Mouse (Mus musculus) embryonic facial prominence, embryonic 15.5 days (tissue): ENCODE measurements at regions not wholly inside any gene's neighbourhood (a gene's known extent, or its start where the extent isn't known, plus 50 kb on each side); places are given as distances from the start of the nearest gene placed in this dataset.
"Not testable (repeated sequence)": the region's sequence is repeated elsewhere in the genome, so short reads cannot be mapped to it uniquely, and the experiment has no call there.

Experiments used
- ATAC-seq: fragments of 200-750 bp; cut with Nextera tagmentation; 2 replicates; pipeline ENCODE4 v1.8.0; 2017; ENCODE audit warnings: low read depth, moderate TSS enrichment; ENCODE audit not compliant: insufficient number of reproducible peaks, low FRiP score, low TSS enrichment
- H3K27ac ChIP-seq: fragments of 300-500 bp; sonication (generic); replicated peaks from 2 replicates; pipeline ENCODE4 v1.5.1; 2015; ENCODE audit warnings: mild to moderate bottlenecking, inconsistent platforms
- H3K27me3 ChIP-seq: fragments of 300-500 bp; sonication (generic); 2 replicates; pipeline ENCODE4 v1.6.1; 2015; ENCODE audit warnings: inconsistent platforms
- H3K36me3 ChIP-seq: fragments of 300-500 bp; sonication (generic); 2 replicates; pipeline ENCODE4 v1.6.1; 2015; ENCODE audit warnings: mild to moderate bottlenecking, inconsistent platforms
- H3K4me1 ChIP-seq: fragments of 300-500 bp; sonication (generic); 2 replicates; pipeline ENCODE4 v1.6.1; 2015; ENCODE audit warnings: inconsistent platforms
- H3K4me2 ChIP-seq: fragments of 300-500 bp; sonication (generic); replicated peaks from 2 replicates; pipeline ENCODE4 v1.6.1; 2015; ENCODE audit warnings: mild to moderate bottlenecking, inconsistent platforms
- H3K4me3 ChIP-seq: fragments of 300-500 bp; sonication (generic); replicated peaks from 2 replicates; pipeline ENCODE4 v1.5.1; 2015; ENCODE audit warnings: mild to moderate bottlenecking, inconsistent platforms
- H3K9ac ChIP-seq: fragments of 300-500 bp; sonication (generic); 2 replicates; pipeline ENCODE4 v1.6.1; 2015; ENCODE audit warnings: inconsistent platforms
- H3K9me3 ChIP-seq: fragments of 300-500 bp; sonication (generic); replicated peaks from 2 replicates; pipeline ENCODE4 v1.6.1; 2016; ENCODE audit warnings: inconsistent platforms
- WGBS: fragments of 180-500 bp; shearing (Covaris S2); methylation state at CpG from one replicate; pipeline ENCODE4 v1.1.7; 2015; 5-methylcytosine and 5-hydroxymethylcytosine counted together

DNA sequence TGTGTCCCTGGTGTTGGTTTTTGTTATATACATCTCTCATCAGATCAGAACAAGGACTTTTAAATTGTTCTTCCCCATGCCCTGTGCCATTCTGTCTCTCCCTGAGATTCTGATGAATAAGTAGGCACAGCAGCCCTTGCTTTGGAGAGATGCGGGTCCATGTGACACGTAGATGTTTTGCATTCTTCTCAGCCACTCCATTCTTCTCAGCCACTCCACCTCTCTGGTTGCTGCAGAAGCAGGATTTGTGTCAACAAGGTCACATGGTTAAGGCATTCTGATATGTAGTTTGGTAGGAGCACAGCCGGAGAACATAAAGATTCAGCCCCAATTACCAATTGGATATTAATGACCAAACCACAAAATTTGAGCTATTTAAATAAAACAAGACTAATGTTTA lies 177.2 kb downstream of the Lyplal1 start:
- no peak overlapping the region for H3K27ac ChIP-seq
- H3K36me3 ChIP-seq: no peaks in the 10 kb centered on the region
- WGBS: 71% methylated on average over 3 of the region's 3 CpGs
- no peak overlapping the region for H3K9ac ChIP-seq
- H3K9me3 ChIP-seq: no peaks in the 10 kb centered on the region
- ATAC-seq: no peak
- no peaks in the 10 kb centered on the region for H3K27me3 ChIP-seq
- H3K4me1 ChIP-seq: no peaks in the 10 kb centered on the region
- H3K4me2 ChIP-seq: no peak overlapping the region
- no peak overlapping the region for H3K4me3 ChIP-seq

DNA sequence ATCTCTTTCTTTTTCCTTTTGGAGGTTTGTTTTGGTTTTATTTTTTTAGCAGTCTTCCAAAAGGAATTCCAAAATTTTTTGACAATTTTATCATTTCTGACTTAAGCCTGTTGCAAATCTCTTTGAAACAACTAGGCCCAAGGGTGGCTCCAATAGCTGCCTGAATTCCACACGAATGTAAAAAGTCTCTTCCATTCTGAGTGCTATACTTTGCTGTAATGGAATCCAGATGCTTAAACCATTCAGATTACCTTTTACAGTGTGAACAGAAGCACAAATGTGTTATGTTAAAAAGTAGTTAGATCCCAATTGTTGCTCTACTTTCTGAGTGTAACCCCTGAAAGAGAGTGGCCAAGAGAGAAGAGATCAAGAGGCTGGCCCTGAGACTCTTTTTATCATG lies 176.6 kb downstream of the Lyplal1 start:
- Histone ChIP-seq H3K27ac (no peak overlapping the region), H3K36me3 (no peaks in the 10 kb centered on the region), H3K4me1 (no peaks in the 10 kb centered on the region), H3K27me3 (no peaks in the 10 kb centered on the region), H3K4me3 (no peak overlapping the region), H3K9ac (no peak overlapping the region), H3K4me2 (no peak overlapping the region), H3K9me3 (no peaks in the 10 kb centered on the region)
- ATAC-seq: no peak
- WGBS: 21% methylated on average over 1 of the region's 1 CpGs

DNA sequence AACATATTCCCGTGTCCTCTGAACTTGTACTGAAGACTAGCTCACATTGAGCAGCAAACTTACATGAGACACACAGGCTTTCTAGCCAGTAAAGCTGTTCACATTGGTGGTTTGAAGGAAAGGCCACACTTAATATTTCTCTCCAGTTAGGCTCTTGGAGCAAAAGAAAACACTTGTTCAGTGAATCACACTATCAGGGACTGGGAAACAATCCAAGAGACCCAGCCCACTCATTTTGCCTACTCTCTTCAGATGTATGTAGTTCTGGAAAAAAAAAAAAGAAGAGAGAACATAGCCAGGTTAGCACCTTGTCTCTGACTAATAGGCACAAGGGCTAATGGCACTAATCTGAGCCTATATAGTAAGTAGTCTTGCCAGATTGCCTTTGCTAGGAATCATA lies 165.9 kb downstream of the Lyplal1 start:
- 76% methylated on average over 1 of the region's 1 CpGs for WGBS
- Histone ChIP-seq H3K27ac (no peak overlapping the region), H3K4me2 (no peak overlapping the region), H3K27me3 (no peaks in the 10 kb centered on the region), H3K4me1 (no peaks in the 10 kb centered on the region), H3K9me3 (no peaks in the 10 kb centered on the region), H3K36me3 (no peaks in the 10 kb centered on the region), H3K9ac (no peak overlapping the region), H3K4me3 (no peak overlapping the region)
- ATAC-seq: no peak

- not testable (repeated sequence) for H3K4me2 ChIP-seq, ATAC-seq, H3K4me3 ChIP-seq, H3K9ac ChIP-seq, H3K36me3 ChIP-seq, H3K9me3 ChIP-seq, H3K27ac ChIP-seq, H3K4me1 ChIP-seq, H3K27me3 ChIP-seq
- 39% methylated on average over 1 of the region's 1 CpGs for WGBS
Observed at GRCm38 (mm10) chr1:185955821-185956220, 161.3 kb downstream of the Lyplal1 start.

GRCm38 (mm10) chr1:185957557-185957956 lies 159.6 kb downstream of the Lyplal1 start:
- Histone ChIP-seq H3K4me1 (no peaks in the 10 kb centered on the region), H3K9ac (no peak overlapping the region), H3K4me2 (no peak overlapping the region), H3K9me3 (no peaks in the 10 kb centered on the region), H3K27ac (no peak overlapping the region), H3K27me3 (no peaks in the 10 kb centered on the region), H3K36me3 (no peaks in the 10 kb centered on the region), H3K4me3 (no peak overlapping the region)
- WGBS: 84% methylated on average over 3 of the region's 3 CpGs
- no peak for ATAC-seq

DNA sequence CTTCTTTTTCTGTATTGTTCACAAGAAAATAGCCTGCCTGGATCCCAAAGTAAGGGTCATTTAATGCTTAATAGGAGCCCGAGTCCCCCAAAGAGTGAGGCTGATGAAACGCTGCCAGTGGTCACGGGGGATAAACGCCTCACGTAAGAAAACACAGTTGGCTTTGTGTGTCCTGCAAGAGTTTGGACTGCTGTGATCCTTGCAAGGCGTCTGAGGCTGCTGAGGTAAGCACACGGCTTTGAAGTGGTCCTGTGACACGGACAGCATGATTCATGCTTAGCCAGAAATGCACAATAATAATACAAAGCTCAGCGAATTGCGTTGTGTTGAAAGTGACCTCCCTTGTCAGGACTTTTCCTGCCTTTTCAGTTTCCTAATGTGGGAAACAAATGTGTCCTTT lies 158.8 kb downstream of the Lyplal1 start:
- Histone ChIP-seq H3K27ac (no peak overlapping the region), H3K4me1 (no peaks in the 10 kb centered on the region), H3K9me3 (no peaks in the 10 kb centered on the region), H3K27me3 (no peaks in the 10 kb centered on the region), H3K4me2 (no peak overlapping the region), H3K36me3 (no peaks in the 10 kb centered on the region), H3K9ac (no peak overlapping the region), H3K4me3 (no peak overlapping the region)
- ATAC-seq: no peak
- WGBS: 49% methylated on average over 10 of the region's 10 CpGs

GRCm38 (mm10) chr1:185962606-185963005 lies 154.5 kb downstream of the Lyplal1 start:
- H3K36me3 ChIP-seq: no peaks in the 10 kb centered on the region
- no peak overlapping the region for H3K4me3 ChIP-seq
- H3K27ac ChIP-seq: no peak overlapping the region
- H3K4me1 ChIP-seq: peaks cover 6% of the 10 kb centered on the region; the same call in 1 of the 2 replicates
- no peak overlapping the region for H3K4me2 ChIP-seq
- H3K9me3 ChIP-seq: no peaks in the 10 kb centered on the region
- no peak for ATAC-seq
- H3K9ac ChIP-seq: no peak overlapping the region
- no peaks in the 10 kb centered on the region for H3K27me3 ChIP-seq
- 48% methylated on average over 3 of the region's 3 CpGs for WGBS

DNA sequence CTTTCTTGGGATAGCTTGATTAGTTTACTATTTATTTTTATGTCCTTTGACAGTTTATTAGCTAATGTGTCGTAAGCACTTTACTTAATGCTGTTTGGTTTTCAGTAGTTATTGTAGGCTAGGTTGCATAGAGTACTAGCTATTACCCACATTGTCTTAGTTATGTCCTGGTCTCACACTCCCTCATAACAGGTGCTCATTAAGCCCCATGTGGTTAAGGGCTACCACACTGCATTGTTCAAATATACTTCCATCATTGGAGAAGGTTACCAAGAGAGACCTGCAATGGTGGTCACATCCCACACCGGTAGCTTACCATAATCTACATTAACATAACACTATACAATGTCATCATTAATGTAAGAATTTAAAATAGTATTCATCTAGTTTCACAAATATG lies 153.3 kb downstream of the Lyplal1 start:
- Histone ChIP-seq H3K27ac (no peak overlapping the region), H3K4me2 (no peak overlapping the region), H3K27me3 (no peaks in the 10 kb centered on the region), H3K4me3 (no peak overlapping the region), H3K4me1 (peaks cover 12% of the 10 kb centered on the region), H3K9ac (no peak overlapping the region), H3K9me3 (no peaks in the 10 kb centered on the region), H3K36me3 (no peaks in the 10 kb centered on the region)
- no peak for ATAC-seq
- WGBS: 96% methylated on average over 2 of the region's 2 CpGs

DNA sequence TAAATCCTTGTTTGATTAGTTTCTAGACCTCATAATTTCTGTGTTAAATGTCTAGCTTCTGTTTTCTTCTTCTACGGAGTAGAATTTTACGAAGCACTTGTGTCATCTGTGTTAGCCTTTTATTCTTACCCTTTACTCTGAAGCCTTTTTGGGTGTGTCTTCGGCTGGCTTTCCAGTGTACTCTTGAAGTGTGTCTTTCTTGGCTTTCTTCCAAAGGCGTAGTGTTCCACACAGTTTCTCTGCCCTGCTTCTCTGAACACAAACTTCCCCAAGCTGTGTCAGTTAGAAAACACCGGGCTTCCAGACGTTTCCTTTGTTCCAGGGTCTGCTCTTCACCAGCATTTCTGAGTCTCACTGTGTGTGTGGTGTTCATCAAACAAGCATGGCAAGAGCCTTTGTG lies 152.7 kb downstream of the Lyplal1 start:
- no peaks in the 10 kb centered on the region for H3K36me3 ChIP-seq
- no peak overlapping the region for H3K4me2 ChIP-seq
- no peaks in the 10 kb centered on the region for H3K27me3 ChIP-seq
- no peak overlapping the region for H3K4me3 ChIP-seq
- peaks cover 16% of the 10 kb centered on the region for H3K4me1 ChIP-seq
- H3K27ac ChIP-seq: no peak overlapping the region
- no peak for ATAC-seq
- 50% methylated on average over 6 of the region's 6 CpGs for WGBS
- no peak overlapping the region for H3K9ac ChIP-seq
- no peaks in the 10 kb centered on the region for H3K9me3 ChIP-seq

- WGBS: 65% methylated on average over 4 of the region's 4 CpGs
- Histone ChIP-seq H3K9me3 (no peaks in the 10 kb centered on the region), H3K4me2 (no peak overlapping the region), H3K4me1 (peaks cover 17% of the 10 kb centered on the region), H3K9ac (no peak overlapping the region), H3K4me3 (no peak overlapping the region), H3K36me3 (no peaks in the 10 kb centered on the region), H3K27me3 (no peaks in the 10 kb centered on the region), H3K27ac (0 out of 2 replicates have a peak overlapping the region, but pooled peaks have one; percentile 28)
- no peak for ATAC-seq
Observed at GRCm38 (mm10) chr1:185967227-185967626, 149.9 kb downstream of the Lyplal1 start.

GRCm38 (mm10) chr1:185967816-185968215 lies 149.3 kb downstream of the Lyplal1 start:
- H3K36me3 ChIP-seq: no peaks in the 10 kb centered on the region
- no peaks in the 10 kb centered on the region for H3K9me3 ChIP-seq
- WGBS: 29% methylated on average over 6 of the region's 6 CpGs
- H3K27me3 ChIP-seq: no peaks in the 10 kb centered on the region
- H3K4me3 ChIP-seq: no peak overlapping the region
- H3K4me2 ChIP-seq: no peak overlapping the region
- H3K27ac ChIP-seq: no peak overlapping the region; the same call in 1 of the 2 replicates
- H3K9ac ChIP-seq: no peak overlapping the region
- peaks cover 17% of the 10 kb centered on the region for H3K4me1 ChIP-seq
- ATAC-seq: peak; percentile 70; the same call in 1 of the 2 replicates

GRCm38 (mm10) chr1:185968642-185969041 lies 148.5 kb downstream of the Lyplal1 start:
- Histone ChIP-seq H3K27ac (no peak overlapping the region), H3K9me3 (no peaks in the 10 kb centered on the region), H3K4me3 (no peak overlapping the region), H3K36me3 (no peaks in the 10 kb centered on the region), H3K4me1 (peaks cover 17% of the 10 kb centered on the region), H3K9ac (no peak overlapping the region), H3K27me3 (no peaks in the 10 kb centered on the region), H3K4me2 (no peak overlapping the region)
- 76% methylated on average over 3 of the region's 3 CpGs for WGBS
- no peak for ATAC-seq
